Mouse (Mus musculus) heart, embryonic 15.5 days (tissue): ENCODE results near the gene Ttll12. TPM values are rescaled to one million over a fixed set of nuclear protein-coding genes. Genes with fewer than 3 reads are reported as not detected.

Experiments
- ATAC-seq: fragments of 200-750 bp; cut with Nextera tagmentation; replicated peaks from 2 replicates; pipeline ENCODE4 v1.8.0; 2017; ENCODE audit warnings: low read depth, moderate TSS enrichment; ENCODE audit not compliant: insufficient number of reproducible peaks, insufficient read depth, low FRiP score
- H3K27ac ChIP-seq: fragments of 300-500 bp; sonication (generic); 2 replicates; pipeline ENCODE4 v1.5.1; 2015; ENCODE audit warnings: mild to moderate bottlenecking, inconsistent platforms
- H3K27me3 ChIP-seq: fragments of 300-500 bp; sonication (generic); 2 replicates; pipeline ENCODE4 v1.6.1; 2015; ENCODE audit warnings: inconsistent platforms
- H3K36me3 ChIP-seq: fragments of 300-500 bp; sonication (generic); 2 replicates; pipeline ENCODE4 v1.6.1; 2015; ENCODE audit warnings: mild to moderate bottlenecking, inconsistent platforms
- H3K4me1 ChIP-seq: fragments of 300-500 bp; sonication (generic); replicated peaks from 2 replicates; pipeline ENCODE4 v1.6.1; 2015; ENCODE audit warnings: inconsistent platforms
- H3K4me2 ChIP-seq: fragments of 300-500 bp; sonication (generic); 2 replicates; pipeline ENCODE4 v1.6.1; 2015; ENCODE audit warnings: inconsistent platforms, mild to moderate bottlenecking, moderate library complexity
- H3K4me3 ChIP-seq: fragments of 300-500 bp; sonication (generic); 2 replicates; pipeline ENCODE4 v1.5.1; 2015; ENCODE audit warnings: mild to moderate bottlenecking, inconsistent platforms
- H3K9ac ChIP-seq: fragments of 300-500 bp; sonication (generic); 2 replicates; pipeline ENCODE4 v1.6.1; 2015; ENCODE audit warnings: mild to moderate bottlenecking, inconsistent platforms
- H3K9me3 ChIP-seq: fragments of 300-500 bp; sonication (generic); replicated peaks from 2 replicates; pipeline ENCODE4 v1.6.1; 2016; ENCODE audit warnings: inconsistent platforms
- WGBS: fragments of 180-500 bp; shearing (Covaris S2); methylation state at CpG from one replicate; pipeline ENCODE4 v1.1.7; 2015; ENCODE audit warnings: mixed read lengths; 5-methylcytosine and 5-hydroxymethylcytosine counted together
- polyA plus RNA-seq: library from polyadenylated mRNA; unstranded; fragments of >200 nt; fragmentation: Nextera tagmentation; extraction: Ambion mirVana; gene quantifications from 2 replicates; pipeline ENCODE4 v1.2.1, GENCODE M21; 2015

Ttll12 gene
- 14.4 and 22.6 TPM in 2 replicates for polyA plus RNA-seq

- H3K27ac ChIP-seq, result peak within 1 kb of the TSS; percentile 61; the same call in 1 of the 2 replicates
- peak within 1 kb of the TSS; percentile 78 for H3K9ac ChIP-seq
- no peaks in the 10 kb centered on the region for H3K9me3 ChIP-seq
- peak within 1 kb of the TSS; percentile 87 for H3K4me3 ChIP-seq
- H3K27me3 ChIP-seq, result no peaks in the 10 kb centered on the region
- H3K36me3 ChIP-seq, result no peaks in the 10 kb centered on the region
- ATAC-seq, result peak; percentile 93
- under 1% methylated on average over 68 of the region's 68 CpGs for WGBS
- H3K4me1 ChIP-seq, result peaks cover 21% of the 10 kb centered on the region
- H3K4me2 ChIP-seq, result peak within 1 kb of the TSS; percentile 73
These were observed at the start of gene Ttll12 for GRCm38 (mm10) chr15:83594513-83595363. Ttll12 (minus strand) TSS chr15:83595157.

- H3K9me3 ChIP-seq, result no peaks in the 10 kb centered on the region
- peaks cover 22% of the 10 kb centered on the region for H3K4me1 ChIP-seq
- 89% methylated on average over 6 of the region's 6 CpGs for WGBS
- H3K4me3 ChIP-seq, result no peak overlapping the region
- H3K4me2 ChIP-seq, result no peak overlapping the region
- H3K27me3 ChIP-seq, result 0 out of 2 replicates have a peak, but pooled peaks cover 5% of the 10 kb centered on the region
- H3K9ac ChIP-seq, result no peak overlapping the region
- no peak for ATAC-seq
- no peaks in the 10 kb centered on the region for H3K36me3 ChIP-seq
- H3K27ac ChIP-seq, result no peak overlapping the region
These were observed 47.6 kb upstream of the Ttll12 start for GRCm38 (mm10) chr15:83642518-83642917.

- H3K4me2 ChIP-seq, result no peak overlapping the region
- 36% methylated on average over 4 of the region's 4 CpGs for WGBS
- no peaks in the 10 kb centered on the region for H3K36me3 ChIP-seq
- no peak for ATAC-seq
- peaks cover 30% of the 10 kb centered on the region for H3K4me1 ChIP-seq
- H3K9me3 ChIP-seq, result no peaks in the 10 kb centered on the region
- H3K4me3 ChIP-seq, result no peak overlapping the region
- 0 out of 2 replicates have a peak, but pooled peaks cover 5% of the 10 kb centered on the region for H3K27me3 ChIP-seq
- no peak overlapping the region for H3K9ac ChIP-seq
- no peak overlapping the region; the same call in 1 of the 2 replicates for H3K27ac ChIP-seq
These were observed 45.3 kb upstream of the Ttll12 start for GRCm38 (mm10) chr15:83640208-83640607.

- H3K27ac ChIP-seq, result no peak overlapping the region
These were observed 44.2 kb upstream of the Ttll12 start for GRCm38 (mm10) chr15:83639160-83639559.

GRCm38 (mm10) chr15:83638196-83638899 lies 43.4 kb upstream of the Ttll12 start:
- peaks cover 30% of the 10 kb centered on the region for H3K4me1 ChIP-seq
- H3K4me3 ChIP-seq, result no peak overlapping the region
- H3K4me2 ChIP-seq, result no peak overlapping the region
- no peaks in the 10 kb centered on the region for H3K9me3 ChIP-seq
- H3K36me3 ChIP-seq, result no peaks in the 10 kb centered on the region
- 69% methylated on average over 20 of the region's 20 CpGs for WGBS
- no peak overlapping the region for H3K27ac ChIP-seq
- no peak for ATAC-seq
- H3K27me3 ChIP-seq, result 0 out of 2 replicates have a peak, but pooled peaks cover 3% of the 10 kb centered on the region
- no peak overlapping the region for H3K9ac ChIP-seq

More at GRCm38 (mm10) chr15:83639160-83639559, 44.2 kb upstream of the Ttll12 start:
- Histone ChIP-seq H3K9ac (no peak overlapping the region), H3K4me3 (no peak overlapping the region), H3K9me3 (no peaks in the 10 kb centered on the region), H3K4me2 (no peak overlapping the region), H3K27me3 (0 out of 2 replicates have a peak, but pooled peaks cover 3% of the 10 kb centered on the region), H3K36me3 (no peaks in the 10 kb centered on the region), H3K4me1 (peaks cover 30% of the 10 kb centered on the region)
- WGBS, result 21% methylated on average over 3 of the region's 3 CpGs
- ATAC-seq, result peak; percentile 76

- Histone ChIP-seq H3K36me3 (no peaks in the 10 kb centered on the region), H3K4me1 (peaks cover 30% of the 10 kb centered on the region), H3K9ac (no peak overlapping the region), H3K27me3 (0 out of 2 replicates have a peak, but pooled peaks cover 2% of the 10 kb centered on the region), H3K4me2 (no peak overlapping the region), H3K27ac (no peak overlapping the region), H3K9me3 (no peaks in the 10 kb centered on the region), H3K4me3 (no peak overlapping the region)
- 52% methylated on average over 6 of the region's 6 CpGs for WGBS
- no peak for ATAC-seq
These were observed 41.8 kb upstream of the Ttll12 start for GRCm38 (mm10) chr15:83636759-83637158.

- no peak overlapping the region for H3K4me3 ChIP-seq
- WGBS, result 60% methylated on average over 3 of the region's 3 CpGs
These were observed 40.3 kb upstream of the Ttll12 start for GRCm38 (mm10) chr15:83635251-83635650.

GRCm38 (mm10) chr15:83634076-83634475 lies 39.1 kb upstream of the Ttll12 start:
- no peak overlapping the region for H3K4me2 ChIP-seq

More at GRCm38 (mm10) chr15:83635251-83635650, 40.3 kb upstream of the Ttll12 start:
- H3K27ac ChIP-seq, result no peak overlapping the region
- H3K4me2 ChIP-seq, result no peak overlapping the region
- no peaks in the 10 kb centered on the region for H3K9me3 ChIP-seq
- H3K27me3 ChIP-seq, result no peaks in the 10 kb centered on the region
- H3K36me3 ChIP-seq, result no peaks in the 10 kb centered on the region
- no peak for ATAC-seq
- peaks cover 28% of the 10 kb centered on the region for H3K4me1 ChIP-seq
- H3K9ac ChIP-seq, result no peak overlapping the region

GRCm38 (mm10) chr15:83631071-83631470 lies 36.1 kb upstream of the Ttll12 start:
- Histone ChIP-seq H3K36me3 (0 out of 2 replicates have a peak, but pooled peaks cover 4% of the 10 kb centered on the region), H3K4me2 (no peak overlapping the region), H3K27ac (no peak overlapping the region), H3K9me3 (0 out of 2 replicates have a peak, but pooled peaks cover 4% of the 10 kb centered on the region), H3K4me1 (0 out of 2 replicates have a peak, but pooled peaks cover 1% of the 10 kb centered on the region), H3K9ac (no peak overlapping the region), H3K27me3 (no peaks in the 10 kb centered on the region), H3K4me3 (no peak overlapping the region)
- ATAC-seq, result no peak
- 83% methylated on average over 7 of the region's 7 CpGs for WGBS

More at GRCm38 (mm10) chr15:83634076-83634475, 39.1 kb upstream of the Ttll12 start:
- 0 out of 2 replicates have a peak, but pooled peaks cover 4% of the 10 kb centered on the region for H3K9me3 ChIP-seq
- H3K4me3 ChIP-seq, result no peak overlapping the region
- 0 out of 2 replicates have a peak, but pooled peaks cover 4% of the 10 kb centered on the region for H3K36me3 ChIP-seq
- no peak overlapping the region for H3K9ac ChIP-seq
- no peak for ATAC-seq
- WGBS, result 18% methylated on average over 1 of the region's 1 CpGs
- H3K27ac ChIP-seq, result no peak overlapping the region
- peaks cover 18% of the 10 kb centered on the region for H3K4me1 ChIP-seq
- H3K27me3 ChIP-seq, result no peaks in the 10 kb centered on the region

GRCm38 (mm10) chr15:83629716-83630115 lies 34.8 kb upstream of the Ttll12 start:
- Histone ChIP-seq H3K4me2 (no peak overlapping the region), H3K27ac (no peak overlapping the region), H3K27me3 (no peaks in the 10 kb centered on the region), H3K36me3 (0 out of 2 replicates have a peak, but pooled peaks cover 4% of the 10 kb centered on the region), H3K9me3 (0 out of 2 replicates have a peak, but pooled peaks cover 4% of the 10 kb centered on the region), H3K4me3 (no peak overlapping the region), H3K9ac (no peak overlapping the region), H3K4me1 (no peaks in the 10 kb centered on the region)
- no peak for ATAC-seq
- 73% methylated on average over 3 of the region's 3 CpGs for WGBS

- Histone ChIP-seq H3K4me3 (no peak overlapping the region), H3K36me3 (0 out of 2 replicates have a peak, but pooled peaks cover 4% of the 10 kb centered on the region), H3K27me3 (no peaks in the 10 kb centered on the region), H3K9me3 (0 out of 2 replicates have a peak, but pooled peaks cover 4% of the 10 kb centered on the region), H3K4me2 (no peak overlapping the region), H3K4me1 (no peaks in the 10 kb centered on the region), H3K27ac (no peak overlapping the region), H3K9ac (no peak overlapping the region)
- no peak for ATAC-seq
- 90% methylated on average over 2 of the region's 2 CpGs for WGBS
These were observed 31.2 kb upstream of the Ttll12 start for GRCm38 (mm10) chr15:83626142-83626645.
